In the genomic region with DNA sequence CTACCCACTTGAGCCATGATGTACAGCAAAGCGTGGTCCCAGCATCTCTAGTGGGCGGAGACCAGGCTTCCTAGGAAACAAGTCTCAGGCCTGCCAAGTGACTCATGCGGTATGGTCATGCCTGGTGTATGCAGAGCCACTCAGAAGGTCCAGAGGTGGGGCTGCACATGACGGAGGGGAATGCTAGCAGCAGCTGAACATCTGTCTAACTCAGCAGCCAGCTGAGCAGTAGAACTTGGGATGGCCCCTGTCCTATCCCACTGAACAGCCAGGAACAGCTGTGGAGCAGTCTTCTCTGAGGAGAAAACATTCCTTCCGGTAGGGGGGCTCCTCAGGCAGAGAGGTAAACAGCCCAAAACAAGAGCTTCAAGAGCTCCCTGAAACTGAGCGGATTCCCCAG, we compare ENCODE assay signal across 14 mouse cellular contexts. TPM values are rescaled to one million over a fixed set of nuclear protein-coding genes. Genes with fewer than 3 reads are reported as not detected.
DNase-seq lines count a peak whose midpoint lies in the region; ATAC-seq and TF ChIP-seq lines count a peak whose summit lies in the region.
"Had no signal": no experiment of that assay in that cellular context is flagged by ENCODE, and none has a peak within 500 bp of the region (broad histone marks: within the 10 kb centered on the region; RNA-seq: fewer than 3 reads in every experiment).

No protein-coding gene starts in this region.

- DNase-seq in lung, postnatal 0 days (ENCODE audit: low spot score) = peak; percentile 48
- DNase-seq in lung, postnatal 36 days = no peak
- DNase-seq in adrenal gland, postnatal 14 days = peak; percentile 59
- no peak for DNase-seq in kidney, postnatal 4 days
- DNase-seq: cerebellum, adult 11-12 months; left cerebral cortex, postnatal 4 days; lung, embryonic 14.5 days had no signal

- peak; percentile 59 for ATAC-seq in lung, postnatal 0 days
- ATAC-seq in heart, embryonic 15.5 days (replicated peaks; ENCODE audit: insufficient number of reproducible peaks, insufficient read depth, low FRiP score, low read depth) = 0 out of 2 replicates have a peak, but pooled peaks have one; percentile 19
- peak; percentile 74; the same call in 1 of the 2 replicates for ATAC-seq in stomach, embryonic 16.5 days (ENCODE audit: insufficient read depth, low FRiP score)
- no peak for ATAC-seq in kidney, embryonic 14.5 days (ENCODE audit: low FRiP score, low TSS enrichment)
- ATAC-seq: activated CD4-positive, CD25-positive, alpha-beta regulatory T cell, adult 4 months; midbrain, embryonic 16.5 days had no signal

- H3K4me2 ChIP-seq in lung, postnatal 0 days (replicated peaks; ENCODE audit: low read depth, low read length) = no peak overlapping the region
- H3K4me2 ChIP-seq in heart, embryonic 15.5 days = no peak overlapping the region
- H3K4me2 ChIP-seq in stomach, embryonic 16.5 days (ENCODE audit: low read depth, low read length) = no peak overlapping the region
- H3K4me2 ChIP-seq in kidney, embryonic 14.5 days (replicated peaks; ENCODE audit: low read depth, low read length) = no peak overlapping the region
- H3K4me2 ChIP-seq: embryonic facial prominence, embryonic 15.5 days; hindbrain, embryonic 15.5 days; lung, embryonic 14.5 days had no signal

- TF ChIP-seq CTCF in lung, postnatal 0 days (IDR thresholded peaks at IDR 0.05) = no peak

- H3K27ac ChIP-seq in lung, postnatal 0 days (ENCODE audit: low read length) = no peak overlapping the region
- H3K27ac ChIP-seq in heart, embryonic 15.5 days = no peak overlapping the region
- no peak overlapping the region for H3K27ac ChIP-seq in stomach, embryonic 16.5 days (ENCODE audit: low read length)
- no peak overlapping the region for H3K27ac ChIP-seq in kidney, embryonic 14.5 days (ENCODE audit: low read depth, low read length)
- H3K27ac ChIP-seq: embryonic facial prominence, embryonic 15.5 days; hindbrain, embryonic 15.5 days had no signal

- no peaks in the 10 kb centered on the region for H3K27me3 ChIP-seq in lung, postnatal 0 days (replicated peaks; ENCODE audit: insufficient read depth, low read length)
- 0 out of 2 replicates have a peak, but pooled peaks cover 5% of the 10 kb centered on the region for H3K27me3 ChIP-seq in heart, embryonic 15.5 days
- H3K27me3 ChIP-seq in stomach, embryonic 16.5 days (ENCODE audit: control insufficient read depth, insufficient read depth, low read length) = no peaks in the 10 kb centered on the region
- no peaks in the 10 kb centered on the region for H3K27me3 ChIP-seq in kidney, embryonic 14.5 days (ENCODE audit: control insufficient read depth, insufficient read depth, low read length)
- H3K27me3 ChIP-seq: hindbrain, embryonic 15.5 days had no signal

- H3K4me3 ChIP-seq in lung, postnatal 0 days (ENCODE audit: low read depth, low read length) = no peak overlapping the region
- H3K4me3 ChIP-seq in heart, embryonic 15.5 days = no peak overlapping the region
- no peak overlapping the region for H3K4me3 ChIP-seq in stomach, embryonic 16.5 days (replicated peaks; ENCODE audit: low read length)
- H3K4me3 ChIP-seq in kidney, embryonic 14.5 days (ENCODE audit: low read length) = no peak overlapping the region
- H3K4me3 ChIP-seq: embryonic facial prominence, embryonic 15.5 days; hindbrain, embryonic 15.5 days had no signal

- TF ChIP-seq EP300 in lung, postnatal 0 days (IDR thresholded peaks at IDR 0.05) = no peak

- no peaks in the 10 kb centered on the region for H3K36me3 ChIP-seq in lung, postnatal 0 days (ENCODE audit: insufficient read depth, low read length)
- no peaks in the 10 kb centered on the region for H3K36me3 ChIP-seq in heart, embryonic 15.5 days
- H3K36me3 ChIP-seq in stomach, embryonic 16.5 days (ENCODE audit: control insufficient read depth, insufficient read depth, low read length) = no peaks in the 10 kb centered on the region
- no peaks in the 10 kb centered on the region for H3K36me3 ChIP-seq in kidney, embryonic 14.5 days (ENCODE audit: control insufficient read depth, insufficient read depth, low read length)
- H3K36me3 ChIP-seq: embryonic facial prominence, embryonic 15.5 days; hindbrain, embryonic 15.5 days had no signal

- H3K9ac ChIP-seq in lung, postnatal 0 days (replicated peaks; ENCODE audit: low read depth) = no peak overlapping the region
- no peak overlapping the region for H3K9ac ChIP-seq in heart, embryonic 15.5 days
- no peak overlapping the region for H3K9ac ChIP-seq in stomach, embryonic 16.5 days (ENCODE audit: low read length)
- no peak overlapping the region for H3K9ac ChIP-seq in kidney, embryonic 14.5 days (ENCODE audit: low read depth, low read length)
- H3K9ac ChIP-seq: embryonic facial prominence, embryonic 15.5 days; hindbrain, embryonic 15.5 days; lung, embryonic 14.5 days had no signal

- H3K4me1 ChIP-seq in lung, postnatal 0 days (ENCODE audit: insufficient read depth, low read depth, low read length) = peaks cover 4% of the 10 kb centered on the region
- peaks cover 27% of the 10 kb centered on the region for H3K4me1 ChIP-seq in heart, embryonic 15.5 days (replicated peaks)
- peaks cover 8% of the 10 kb centered on the region; the same call in 1 of the 2 replicates for H3K4me1 ChIP-seq in stomach, embryonic 16.5 days (ENCODE audit: control insufficient read depth, insufficient read depth, low read length)
- H3K4me1 ChIP-seq in kidney, embryonic 14.5 days (ENCODE audit: control insufficient read depth, insufficient read depth, low read length) = peaks cover 12% of the 10 kb centered on the region; the same call in 1 of the 2 replicates

- WGBS in lung, postnatal 0 days = 59% methylated on average over 6 of the region's 6 CpGs
- 66% methylated on average over 6 of the region's 6 CpGs for WGBS in heart, embryonic 15.5 days
- WGBS in stomach, embryonic 16.5 days = 53% methylated on average over 6 of the region's 6 CpGs
- 77% methylated on average over 6 of the region's 6 CpGs for WGBS in kidney, embryonic 14.5 days

- H3K9me3 ChIP-seq in lung, postnatal 0 days (ENCODE audit: low read length) = no peaks in the 10 kb centered on the region
- no peaks in the 10 kb centered on the region for H3K9me3 ChIP-seq in heart, embryonic 15.5 days (replicated peaks)
- H3K9me3 ChIP-seq in stomach, embryonic 16.5 days (replicated peaks; ENCODE audit: control insufficient read depth, low read length) = no peaks in the 10 kb centered on the region
- H3K9me3 ChIP-seq in kidney, embryonic 14.5 days (ENCODE audit: control insufficient read depth, low read length) = no peaks in the 10 kb centered on the region
- H3K9me3 ChIP-seq: embryonic facial prominence, embryonic 15.5 days; hindbrain, embryonic 15.5 days had no signal

RNA-seq across cellular contexts. Expression of a gene that starts 1.5 kb away (rescaled TPM):
- 11.7 and 12.6 TPM in 2 replicates for polyA plus RNA-seq in lung, postnatal 0 days (2015; fragmentation: Nextera tagmentation; extraction: Ambion mirVana)
- 8.3 and 10.7 TPM in 2 replicates for total RNA-seq in adrenal gland, postnatal 14 days (2021)
- 45.9 and 46.7 TPM in 2 replicates for polyA plus RNA-seq in heart, embryonic 15.5 days (2015; fragmentation: Nextera tagmentation; extraction: Ambion mirVana)
- 11.6 and 12.4 TPM in 2 replicates for polyA plus RNA-seq in stomach, embryonic 16.5 days (2015; fragmentation: Nextera tagmentation; extraction: Ambion mirVana)
- polyA plus RNA-seq in kidney, embryonic 14.5 days (2014; fragmentation: Nextera tagmentation; extraction: Ambion mirVana) = 55.8 and 72.1 TPM in 2 replicates
- polyA plus RNA-seq: activated CD4-positive, CD25-positive, alpha-beta regulatory T cell, adult 4 months had no signal

RNA-seq across cellular contexts. Expression of a gene that starts 25.8 kb away (rescaled TPM):
- 57.1 and 65.6 TPM in 2 replicates for polyA plus RNA-seq in lung, postnatal 0 days (2015; fragmentation: Nextera tagmentation; extraction: Ambion mirVana)
- total RNA-seq in adrenal gland, postnatal 14 days (2021) = 53.0 and 59.1 TPM in 2 replicates
- 54.7 and 55.1 TPM in 2 replicates for polyA plus RNA-seq in heart, embryonic 15.5 days (2015; fragmentation: Nextera tagmentation; extraction: Ambion mirVana)
- 56.5 and 58.8 TPM in 2 replicates for polyA plus RNA-seq in stomach, embryonic 16.5 days (2015; fragmentation: Nextera tagmentation; extraction: Ambion mirVana)
- 79.4 and 97.4 TPM in 2 replicates for polyA plus RNA-seq in kidney, embryonic 14.5 days (2014; fragmentation: Nextera tagmentation; extraction: Ambion mirVana)

Comparison
In these comparisons a context has a peak if more than half of its experiments do, and no peak if none do; other contexts are left out.
1. DNase-seq: peak in lung, postnatal 0 days (single experiment) and adrenal gland, postnatal 14 days (single experiment); none in lung, postnatal 36 days (single experiment) and kidney, postnatal 4 days (0 of 2).